Mouse (Mus musculus): ENCODE measurements around the gene Gm15013.
"Not testable (repeated sequence)": the region's sequence is repeated elsewhere in the genome, so short reads cannot be mapped to it uniquely, and the experiment has no call there.

Gm15013 gene

DNA sequence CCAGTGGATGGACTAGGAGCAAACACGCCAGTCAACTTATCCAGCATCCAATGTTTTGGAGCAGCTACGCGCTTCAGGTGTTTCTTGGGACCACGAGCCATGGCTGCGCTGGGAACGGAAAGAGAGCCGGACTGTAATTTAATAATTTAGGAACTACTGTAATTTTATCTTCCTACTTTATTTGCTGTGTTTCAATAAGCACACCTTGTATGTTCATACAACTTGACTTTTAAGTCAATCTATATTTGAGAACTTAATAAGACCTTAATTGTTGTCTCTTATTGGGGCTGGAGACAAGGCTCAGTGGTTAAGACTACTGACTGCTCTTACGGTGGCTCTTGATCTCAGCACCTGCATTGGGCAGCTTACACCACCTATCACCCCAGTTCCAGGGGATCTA, at the start of gene Gm15013:
Gm15013 (minus strand) TSS at position 101 of the 400 bp plus-strand sequence.
- DNase-seq (ENCODE audit: low spot score in 2 of 2): no peak

DNA sequence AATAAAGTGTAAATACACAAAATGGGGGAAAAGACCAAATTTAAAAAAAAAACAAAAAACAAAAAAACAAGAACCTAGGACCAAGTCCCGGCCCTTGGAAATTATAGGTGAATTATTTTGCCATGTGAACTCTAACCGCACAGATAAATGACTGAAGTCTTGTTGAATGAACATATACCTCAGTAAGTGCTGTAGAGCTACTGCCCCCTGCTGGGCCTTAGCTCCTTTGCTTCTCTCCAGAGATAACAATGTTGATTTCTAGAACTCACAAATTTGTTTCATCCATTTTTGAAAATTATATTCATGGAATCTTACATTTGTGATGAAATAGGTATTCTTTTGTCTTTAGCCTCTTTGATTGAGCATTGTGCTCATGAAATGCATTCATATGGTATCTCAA, 48.3 kb upstream of the Gm15013 start:
- DNase-seq (ENCODE audit: low spot score in 2 of 2): no peak

DNA sequence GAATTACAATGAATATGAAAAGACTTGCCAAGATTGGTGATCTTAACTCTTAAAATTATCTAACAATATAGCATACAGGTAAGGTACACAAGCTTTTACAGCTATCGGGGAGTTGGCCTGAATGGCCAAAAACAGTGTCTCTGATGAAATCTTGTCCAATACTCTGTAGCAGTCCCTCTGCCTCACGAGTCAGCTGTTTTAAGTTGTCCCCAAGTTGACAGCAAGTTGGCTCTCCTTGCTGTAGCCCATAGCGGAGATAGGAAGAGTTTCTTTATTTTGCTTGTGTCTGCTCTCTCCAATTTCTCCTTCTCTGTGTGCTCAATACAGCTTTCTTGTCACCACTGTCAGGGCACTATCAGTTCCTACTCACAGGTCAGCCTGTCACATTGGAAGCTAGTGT, 44.4 kb upstream of the Gm15013 start:
- DNase-seq (ENCODE audit: low spot score in 2 of 2): not testable (repeated sequence)

GRCm38 (mm10) chrX:139751855-139752254, 37.6 kb upstream of the Gm15013 start:
- peak; percentile 3 to 14 for DNase-seq (ENCODE audit: low spot score in 2 of 2)

- no peak for DNase-seq (ENCODE audit: low spot score in 2 of 2)
Observed at GRCm38 (mm10) chrX:139737066-139737465, 22.8 kb upstream of the Gm15013 start.

GRCm38 (mm10) chrX:139730541-139730940, 16.3 kb upstream of the Gm15013 start:
- DNase-seq (ENCODE audit: low spot score in 2 of 2): no peak

GRCm38 (mm10) chrX:139722350-139722749, 8.1 kb upstream of the Gm15013 start:
- DNase-seq (ENCODE audit: low spot score in 2 of 2): no peak

- DNase-seq (ENCODE audit: low spot score in 2 of 2): peak; percentile 60 to 78
Observed at GRCm38 (mm10) chrX:139684775-139685695, 29.2 kb downstream of the Gm15013 start, which contains the start of gene Tbc1d8b. Gene Tbc1d8b (plus strand): TSS chrX:139684996.

DNA sequence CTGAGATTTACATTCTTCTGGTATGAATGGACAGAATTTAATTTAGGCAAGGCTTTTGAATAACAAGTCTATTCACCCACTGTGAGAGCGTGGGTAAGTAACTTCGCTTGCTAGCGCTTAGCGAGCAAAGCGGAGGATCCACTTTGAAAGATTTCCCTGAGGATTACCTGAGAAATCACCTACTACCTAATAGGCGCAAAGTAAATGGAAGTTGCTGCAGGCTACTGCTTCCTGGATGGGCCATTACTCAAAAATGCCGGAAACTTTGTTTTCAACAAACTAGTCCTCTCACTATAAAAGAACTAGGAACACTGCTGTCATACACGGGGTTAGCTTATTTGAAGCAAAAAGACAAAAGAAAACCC, 29.9 kb downstream of the Gm15013 start:
- no peak for DNase-seq (ENCODE audit: low spot score in 2 of 2)

DNA sequence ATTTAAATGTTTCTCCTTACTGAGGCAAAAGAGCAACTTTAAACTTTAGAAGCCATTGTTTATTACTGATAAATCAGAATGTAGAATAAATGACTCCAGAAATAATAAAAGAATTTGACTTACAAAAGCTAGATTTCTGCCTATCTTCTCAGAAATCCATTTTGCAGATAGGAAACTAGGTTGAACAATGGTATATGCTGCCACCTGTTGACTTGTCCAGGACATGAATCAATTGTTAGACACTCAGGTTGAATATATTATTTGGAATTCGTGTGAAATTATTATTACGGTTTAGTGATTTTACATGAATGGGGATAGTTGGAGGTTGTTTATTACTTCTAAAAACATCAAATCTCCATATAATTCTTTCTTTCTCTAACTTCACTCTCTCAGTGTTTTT, 48.5 kb downstream of the Gm15013 start:
- DNase-seq (ENCODE audit: low spot score in 2 of 2): no peak

Measured in spleen, postnatal 36 days (tissue).